ENCODE assay signal across 16 mouse cellular contexts in genomic region chr14:45544905-45545304, GRCm38 (mm10). TPM values are rescaled to one million over a fixed set of nuclear protein-coding genes. Genes with fewer than 3 reads are reported as not detected.
"Had no signal": no experiment of that assay in that cellular context is flagged by ENCODE, and none has a peak within 500 bp of the region (broad histone marks: within the 10 kb centered on the region; RNA-seq: fewer than 3 reads in every experiment).

No protein-coding gene starts in this region.

- ATAC-seq: hindbrain, postnatal 0 days; inflammation-experienced regulatory T-cells, adult 6 months; intestine, embryonic 16.5 days; midbrain, embryonic 13.5 days; midbrain, embryonic 16.5 days had no signal

- DNase-seq: left cerebral cortex, postnatal 4 days; lung, postnatal 10 days; lung, postnatal 36 days; thymus, adult 18-20 months; thymus, postnatal 36 days had no signal

- H3K9ac ChIP-seq: limb, embryonic 12.5 days; limb, embryonic 15.5 days; liver, embryonic 15.5 days; lung, embryonic 15.5 days; midbrain, embryonic 13.5 days had no signal

- H3K27me3 ChIP-seq: limb, embryonic 12.5 days; limb, embryonic 15.5 days; liver, embryonic 15.5 days; lung, embryonic 15.5 days; midbrain, embryonic 13.5 days had no signal

- H3K4me1 ChIP-seq: limb, embryonic 15.5 days had no signal

- H3K36me3 ChIP-seq: limb, embryonic 12.5 days; limb, embryonic 15.5 days; liver, embryonic 15.5 days; lung, embryonic 15.5 days; midbrain, embryonic 10.5 days; midbrain, embryonic 13.5 days had no signal

- H3K4me2 ChIP-seq: limb, embryonic 12.5 days; limb, embryonic 15.5 days; liver, embryonic 15.5 days; lung, embryonic 15.5 days; midbrain, embryonic 13.5 days had no signal

- H3K9me3 ChIP-seq: limb, embryonic 12.5 days; limb, embryonic 15.5 days; liver, embryonic 15.5 days; lung, embryonic 15.5 days; midbrain, embryonic 10.5 days had no signal

- H3K27ac ChIP-seq: hindbrain, postnatal 0 days; limb, embryonic 12.5 days; limb, embryonic 15.5 days; liver, embryonic 15.5 days; lung, embryonic 15.5 days; midbrain, embryonic 10.5 days; midbrain, embryonic 13.5 days had no signal

- H3K4me3 ChIP-seq: limb, embryonic 12.5 days; limb, embryonic 15.5 days; liver, embryonic 15.5 days; lung, embryonic 15.5 days; megakaryocyte, embryonic 14.5 days; midbrain, embryonic 10.5 days; midbrain, embryonic 13.5 days had no signal

RNA-seq across cellular contexts. Expression of gene Fermt2, which starts 15.0 kb away (rescaled TPM):
- polyA plus RNA-seq: inflammation-experienced regulatory T-cells, adult 6 months had no signal
